Mouse (Mus musculus): ENCODE measurements around the gene Slc28a2.

GRCm38 (mm10) chr2:122379292-122379650 is 47.0 kb upstream of the Slc28a2 start:
- TF ChIP-seq CTCF (IDR thresholded peaks at IDR 0.05; ENCODE audit: borderline replicate concordance, extremely low read depth, insufficient read depth, insufficient read length) = no peak
- TF ChIP-seq POLR2A (IDR thresholded peaks at IDR 0.05; ENCODE audit: borderline replicate concordance, extremely low read depth, insufficient read depth, insufficient read length, poor library complexity, severe bottlenecking) = no peak

Measured in brain, embryonic 14.5 days (tissue).